In the genomic region with DNA sequence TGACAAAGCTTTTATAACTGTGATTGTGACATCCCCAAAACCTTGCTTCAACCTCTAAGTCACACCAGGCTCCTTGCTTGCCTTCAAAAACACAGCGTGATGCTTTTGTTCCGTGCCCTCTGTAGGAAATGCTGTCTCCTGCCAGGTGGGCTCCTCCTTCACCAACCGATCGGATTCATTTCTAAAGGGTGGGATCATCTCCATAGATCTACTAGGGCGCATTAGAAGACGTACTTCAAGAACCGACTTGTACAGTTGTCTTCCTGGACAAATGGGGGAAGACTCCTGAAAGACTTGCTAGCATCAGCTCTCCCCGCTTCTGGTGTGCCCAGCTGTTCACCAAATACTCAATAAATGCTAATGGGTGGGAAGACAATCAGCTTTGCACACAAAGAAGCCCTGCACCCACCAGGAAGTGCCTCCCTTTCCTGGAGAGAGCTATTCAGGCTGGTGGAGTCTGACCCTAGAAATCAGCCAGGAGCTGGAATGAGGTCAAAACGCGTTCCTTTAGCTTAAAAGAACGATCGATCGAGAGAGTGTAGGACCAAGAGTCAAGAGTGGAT, we compare ENCODE assay signal across 17 mouse cellular contexts. TPM values are rescaled to one million over a fixed set of nuclear protein-coding genes. Genes with fewer than 3 reads are reported as not detected.
DNase-seq lines count a peak whose midpoint lies in the region; ATAC-seq and TF ChIP-seq lines count a peak whose summit lies in the region.
"Had no signal": no experiment of that assay in that cellular context is flagged by ENCODE, and none has a peak within 500 bp of the region (broad histone marks: within the 10 kb centered on the region; RNA-seq: fewer than 3 reads in every experiment).

No protein-coding gene starts in this region.

- no peak overlapping the region for H3K9ac ChIP-seq in heart, adult 2 months (ENCODE audit: low read depth, low read length)
- H3K9ac ChIP-seq in heart, embryonic 12.5 days: no peak overlapping the region
- no peak overlapping the region for H3K9ac ChIP-seq in neural tube, embryonic 11.5 days (ENCODE audit: low read length)
- no peak overlapping the region for H3K9ac ChIP-seq in hindbrain, embryonic 15.5 days
- H3K9ac ChIP-seq: liver, postnatal 0 days had no signal

- no peaks in the 10 kb centered on the region for H3K79me2 ChIP-seq in heart, adult 2 months (replicated peaks; ENCODE audit: control insufficient read depth, insufficient read depth, low read length)

- peaks cover 4% of the 10 kb centered on the region for H3K4me1 ChIP-seq in heart, adult 2 months (ENCODE audit: control insufficient read depth, insufficient read depth, low read length)
- 0 out of 2 replicates have a peak, but pooled peaks cover 4% of the 10 kb centered on the region for H3K4me1 ChIP-seq in heart, embryonic 12.5 days (replicated peaks)
- H3K4me1 ChIP-seq in neural tube, embryonic 11.5 days (ENCODE audit: control insufficient read depth, insufficient read depth, low read length): peaks cover 12% of the 10 kb centered on the region
- peaks cover 4% of the 10 kb centered on the region; the same call in 1 of the 2 replicates for H3K4me1 ChIP-seq in hindbrain, embryonic 15.5 days (replicated peaks)

- no peaks in the 10 kb centered on the region for H3K27me3 ChIP-seq in heart, adult 2 months (ENCODE audit: control insufficient read depth, insufficient read depth, low read length)
- peaks cover 46% of the 10 kb centered on the region for H3K27me3 ChIP-seq in heart, embryonic 12.5 days (replicated peaks)
- no peaks in the 10 kb centered on the region for H3K27me3 ChIP-seq in neural tube, embryonic 11.5 days (ENCODE audit: control insufficient read depth, insufficient read depth, low read length)
- H3K27me3 ChIP-seq in hindbrain, embryonic 15.5 days: no peaks in the 10 kb centered on the region; the same call in 1 of the 2 replicates

- TF ChIP-seq POLR2A in heart, adult 2 months (IDR thresholded peaks at IDR 0.05; ENCODE audit: insufficient read depth, low read depth, low read length): no peak

- H3K36me3 ChIP-seq in heart, adult 2 months (ENCODE audit: control insufficient read depth, insufficient read depth, low read length): no peaks in the 10 kb centered on the region
- H3K36me3 ChIP-seq in heart, embryonic 12.5 days: no peaks in the 10 kb centered on the region
- no peaks in the 10 kb centered on the region for H3K36me3 ChIP-seq in neural tube, embryonic 11.5 days (ENCODE audit: control insufficient read depth, insufficient read depth, low read length)
- H3K36me3 ChIP-seq in hindbrain, embryonic 15.5 days: no peaks in the 10 kb centered on the region

- H3K9me3 ChIP-seq in heart, embryonic 12.5 days (replicated peaks): 0 out of 2 replicates have a peak, but pooled peaks cover 2% of the 10 kb centered on the region
- H3K9me3 ChIP-seq in neural tube, embryonic 11.5 days (ENCODE audit: control insufficient read depth, low read length): no peaks in the 10 kb centered on the region
- no peaks in the 10 kb centered on the region for H3K9me3 ChIP-seq in hindbrain, embryonic 15.5 days

- H3K4me3 ChIP-seq in heart, adult 2 months: 0 out of 2 replicates have a peak overlapping the region, but pooled peaks have one; percentile 3
- no peak overlapping the region for H3K4me3 ChIP-seq in heart, embryonic 12.5 days
- H3K4me3 ChIP-seq in neural tube, embryonic 11.5 days (ENCODE audit: low read depth, low read length): no peak overlapping the region
- peak overlapping the region; percentile 24 for H3K4me3 ChIP-seq in hindbrain, embryonic 15.5 days

- WGBS in heart, adult 2 months: 28% methylated on average over 13 of the region's 13 CpGs
- WGBS in heart, embryonic 12.5 days: 38% methylated on average over 13 of the region's 13 CpGs
- WGBS in neural tube, embryonic 11.5 days: 12% methylated on average over 13 of the region's 13 CpGs
- 16% methylated on average over 13 of the region's 13 CpGs for WGBS in hindbrain, embryonic 15.5 days

- no peak overlapping the region for H3K4me2 ChIP-seq in heart, embryonic 12.5 days
- peak overlapping the region; percentile 9; the same call in 1 of the 2 replicates for H3K4me2 ChIP-seq in neural tube, embryonic 11.5 days (ENCODE audit: low read depth)
- peak overlapping the region; percentile 50 for H3K4me2 ChIP-seq in hindbrain, embryonic 15.5 days

- TF ChIP-seq CTCF in heart, adult 2 months (IDR thresholded peaks at IDR 0.05): no peak

- no peak for ATAC-seq in heart, embryonic 12.5 days (ENCODE audit: insufficient number of reproducible peaks, low FRiP score)
- no peak for ATAC-seq in neural tube, embryonic 11.5 days (ENCODE audit: insufficient read depth, low FRiP score, low TSS enrichment)
- no peak for ATAC-seq in hindbrain, embryonic 15.5 days (ENCODE audit: low FRiP score, low read depth)
- ATAC-seq: forebrain, embryonic 14.5 days; liver, postnatal 0 days had no signal

- peak; percentile 8 to 21 for DNase-seq in heart, adult 2 months
- DNase-seq in neural tube, embryonic 11.5 days (ENCODE audit: low spot score): no peak
- no peak for DNase-seq in neural tube, embryonic 10.5 days (ENCODE audit: extremely low spot score, low spot score)
- DNase-seq in yolk sac, embryonic 10.5 days (ENCODE audit: low spot score): peak; percentile 24
- DNase-seq in frontal cortex, postnatal 14 days (ENCODE audit: low spot score in 2 of 2): no peak
- no peak for DNase-seq in MN1 (ENCODE audit: low spot score)
- DNase-seq: adrenal gland, postnatal 25 days; cerebellum, adult 11-12 months; gastrocnemius, postnatal 25 days; layer of hippocampus, adult 9-11 months; liver, postnatal 0 days; right cerebral cortex, postnatal 25 days had no signal

- H3K27ac ChIP-seq in heart, adult 2 months: no peak overlapping the region
- H3K27ac ChIP-seq in heart, embryonic 12.5 days (ENCODE audit: poor library complexity, severe bottlenecking): no peak overlapping the region
- H3K27ac ChIP-seq in neural tube, embryonic 11.5 days (ENCODE audit: low read depth, low read length): no peak overlapping the region
- no peak overlapping the region for H3K27ac ChIP-seq in hindbrain, embryonic 15.5 days (replicated peaks)

- TF ChIP-seq EP300 in heart, adult 2 months (IDR thresholded peaks at IDR 0.05; ENCODE audit: insufficient read depth, low read depth, low read length): no peak

- intact Hi-C loops in heart, adult 2 months (cut with DNase I): loop anchor here (2.0 kb wide), 1 partner anchor 18 kb away; no protein-coding TSS in a partner anchor

RNA-seq across cellular contexts. Expression of a gene that starts 53.0 kb away (rescaled TPM):
- under 1 TPM in 1 of 2 experiments, not detected in 1; 0.20 TPM for total RNA-seq in heart, adult 2 months (2021)
- polyA plus RNA-seq in heart, adult 2 months (2012; rRNA removed): 0.32 and 0.43 TPM in 2 replicates
- polyA plus RNA-seq in heart, embryonic 12.5 days (2016; fragmentation: Nextera tagmentation; extraction: Ambion mirVana): 0.89 and 1.3 TPM in 2 replicates
- polyA plus RNA-seq in neural tube, embryonic 11.5 days (2014; fragmentation: Nextera tagmentation; extraction: Ambion mirVana): 8.0 and 9.3 TPM in 2 replicates
- 1.3 and 1.8 TPM in 2 replicates for polyA plus RNA-seq in hindbrain, embryonic 15.5 days (2015; fragmentation: Nextera tagmentation; extraction: Ambion mirVana)
- total RNA-seq: hematopoietic stem cell, adult 5-6 weeks; left cerebral cortex, postnatal 36 days had no signal
- polyA plus RNA-seq: forebrain, embryonic 14.5 days had no signal

RNA-seq across cellular contexts. Expression of a gene that starts 59.5 kb away (rescaled TPM):
- under 1 TPM; 0.11 to 0.21 TPM for total RNA-seq in heart, adult 2 months (2021)
- 0.84 TPM in 1 of 2 replicates, not detected in the other for polyA plus RNA-seq in heart, adult 2 months (2012; rRNA removed)
- 0.98 and 1.2 TPM in 2 replicates for polyA plus RNA-seq in heart, embryonic 12.5 days (2016; fragmentation: Nextera tagmentation; extraction: Ambion mirVana)
- 36.0 and 37.5 TPM in 2 replicates for polyA plus RNA-seq in neural tube, embryonic 11.5 days (2014; fragmentation: Nextera tagmentation; extraction: Ambion mirVana)
- polyA plus RNA-seq in hindbrain, embryonic 15.5 days (2015; fragmentation: Nextera tagmentation; extraction: Ambion mirVana): 22.4 and 26.8 TPM in 2 replicates
- total RNA-seq: left cerebral cortex, postnatal 36 days had no signal
- polyA plus RNA-seq: forebrain, embryonic 14.5 days had no signal

Comparison
In these comparisons a context has a peak if more than half of its experiments do, and no peak if none do; other contexts are left out.
1. H3K4me3 ChIP-seq: peak in heart, adult 2 months (single experiment) and hindbrain, embryonic 15.5 days (single experiment); none in heart, embryonic 12.5 days (single experiment) and neural tube, embryonic 11.5 days (single experiment).
2. DNase-seq: peak in heart, adult 2 months (2 of 2) and yolk sac, embryonic 10.5 days (single experiment); none in neural tube, embryonic 11.5 days (single experiment), neural tube, embryonic 10.5 days (single experiment), frontal cortex, postnatal 14 days (0 of 2) and MN1 (single experiment).
3. RNA of a gene that starts 59.5 kb away (polyA plus RNA-seq): 36.0 to 37.5 TPM in neural tube, embryonic 11.5 days and 22.4 to 26.8 TPM in hindbrain, embryonic 15.5 days; 0.98 to 1.2 TPM in heart, embryonic 12.5 days and 0.84 TPM in heart, adult 2 months; every median in the first group is over 10 times any median in the second.